Mouse (Mus musculus): Measurements from ENCODE around the gene Urod.

Urod gene

DNA sequence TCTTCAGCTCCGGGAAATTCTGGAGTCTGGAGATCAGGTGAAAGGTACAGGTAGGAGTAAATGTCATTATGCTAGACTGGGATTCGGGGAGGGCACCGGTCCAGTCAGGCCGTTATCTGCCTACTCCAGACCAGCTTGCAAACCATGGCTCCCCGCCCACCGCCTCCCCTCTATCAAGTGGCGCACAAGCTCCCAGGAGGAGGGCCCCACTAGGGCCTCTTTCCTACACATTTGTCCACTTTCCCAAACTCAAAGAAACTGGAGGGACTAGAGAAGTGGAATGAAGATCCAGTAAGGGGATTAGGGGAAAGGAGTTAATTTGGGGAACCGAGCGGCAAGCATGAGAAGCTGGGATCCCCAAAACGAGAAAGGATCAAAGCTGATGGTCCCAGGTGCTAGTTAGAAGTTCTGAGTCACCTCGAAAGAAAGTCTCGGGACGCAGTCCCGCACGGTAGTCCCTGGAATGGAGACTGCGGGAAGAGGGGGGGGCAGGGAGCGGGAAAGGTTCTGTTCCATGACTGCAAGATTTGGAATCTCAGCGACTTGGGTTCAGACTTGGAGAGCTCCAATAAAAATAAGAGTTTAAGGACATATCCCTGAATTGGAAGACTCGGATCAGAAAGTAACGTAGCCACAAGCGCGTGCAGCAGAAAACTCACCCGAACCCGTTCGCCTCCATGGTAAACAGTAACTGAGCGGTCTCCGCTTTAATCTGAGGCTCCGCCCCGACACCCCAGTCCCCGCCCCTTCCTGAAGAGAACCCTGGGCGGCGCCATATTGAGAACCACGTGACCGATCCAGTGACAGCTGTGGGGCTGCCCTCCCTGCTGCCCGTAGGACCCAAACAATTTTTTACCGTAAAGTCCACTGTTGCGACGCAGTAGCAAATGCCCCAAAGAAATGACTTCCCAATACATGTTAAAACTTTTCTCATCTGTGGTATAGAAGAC is at the start of gene Urod:
Urod (minus strand) TSS at position 742 of the 950 bp plus-strand sequence.
- peak; percentile 96 for DNase-seq

DNA sequence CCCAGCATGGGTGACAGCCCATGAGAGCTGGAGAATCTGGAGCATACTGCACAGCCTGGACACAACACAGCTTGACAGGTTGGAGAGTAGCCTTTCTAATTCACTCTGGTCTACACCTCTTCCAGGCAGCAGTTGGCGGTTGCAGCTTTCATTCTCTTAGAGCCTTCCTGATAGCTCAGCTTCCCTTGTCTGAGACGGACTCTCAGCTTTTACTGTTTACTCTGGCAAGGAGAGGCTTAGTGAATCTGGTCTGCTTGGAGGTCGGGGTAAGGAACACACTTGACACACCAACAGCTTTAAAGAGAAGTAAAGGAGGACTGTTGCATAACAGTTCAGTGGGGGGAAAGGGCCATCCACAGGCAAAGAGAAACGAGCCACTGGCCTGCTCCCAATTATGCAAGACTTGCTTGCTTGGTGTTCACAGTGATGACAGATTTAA is 47.1 kb upstream of the Urod start:
- DNase-seq = no peak

DNA sequence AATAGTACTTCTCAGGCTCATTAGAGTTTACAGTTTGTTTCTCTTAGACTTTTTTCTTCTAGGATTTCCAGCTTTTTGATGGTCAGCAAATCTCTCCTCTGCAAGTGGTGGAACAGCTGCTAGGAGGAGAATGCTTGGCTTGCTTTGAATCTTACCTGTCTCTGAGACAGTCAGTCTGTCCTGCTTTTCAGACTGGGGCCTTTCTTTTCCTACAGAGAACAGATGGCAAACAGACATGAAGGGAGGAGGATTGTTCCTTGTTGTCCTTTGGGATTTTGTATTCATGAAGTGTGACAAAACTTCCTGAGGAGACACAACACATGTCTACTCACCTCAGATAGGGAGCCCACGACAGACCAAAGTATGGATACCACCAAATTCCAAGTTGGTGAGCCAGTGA is 46.6 kb upstream of the Urod start:
- no peak for DNase-seq

DNA sequence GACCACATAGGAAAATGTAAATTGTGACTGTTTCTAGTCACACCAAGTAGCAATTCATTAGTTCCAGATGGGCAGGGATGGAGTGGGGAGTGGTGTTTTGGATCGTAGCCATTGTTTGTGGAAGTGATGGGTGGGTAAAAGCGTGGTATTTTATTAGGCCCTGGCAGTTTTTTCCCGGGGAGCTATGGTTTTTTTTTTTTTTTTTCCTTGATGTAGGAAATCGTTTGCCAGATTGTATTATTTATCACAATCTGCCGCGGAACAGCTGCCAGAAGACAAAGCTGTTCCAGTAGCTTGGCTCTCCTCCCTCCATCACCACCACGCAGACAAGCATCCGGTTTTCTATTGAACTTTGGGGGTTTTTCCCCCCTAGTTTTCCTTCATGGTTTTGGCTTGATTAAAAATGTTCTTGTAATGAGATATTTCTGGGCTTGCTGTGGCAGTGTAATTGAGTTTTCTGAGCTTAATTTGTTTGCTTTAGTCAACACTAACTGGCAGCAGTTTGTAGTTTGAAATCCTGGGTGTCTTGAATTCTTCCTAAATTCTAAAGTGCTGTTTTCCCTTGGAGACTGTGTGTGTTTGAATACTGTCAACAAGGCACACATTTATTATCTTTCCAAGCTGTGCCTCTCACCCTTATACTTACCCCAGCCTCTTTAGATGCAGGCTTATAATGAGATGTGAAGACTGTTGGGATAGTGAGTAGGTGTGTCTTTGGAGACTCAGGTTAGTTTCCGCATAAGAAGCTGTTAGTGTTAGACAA is 45.9 kb upstream of the Urod start:
- DNase-seq = no peak

DNA sequence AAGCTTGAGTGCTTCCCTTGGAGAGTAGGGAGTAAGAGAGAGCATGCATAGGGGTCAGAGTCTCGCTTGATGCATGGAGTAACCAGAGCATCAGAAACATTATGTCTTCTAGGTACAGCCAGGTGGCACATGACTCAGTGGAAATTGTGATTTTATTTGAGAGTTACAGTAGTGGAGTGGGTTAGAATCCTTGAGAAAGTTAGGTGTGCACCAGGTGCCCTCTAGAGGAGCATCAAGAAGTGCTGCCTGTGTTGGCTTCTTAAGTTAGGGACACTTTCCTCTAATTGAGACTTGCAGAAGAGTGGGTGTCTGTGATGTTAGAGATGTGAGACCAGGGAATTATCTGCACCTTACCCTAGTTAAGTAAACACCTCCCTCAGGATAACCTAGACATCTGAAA is 36.9 kb upstream of the Urod start:
- DNase-seq = no peak

DNA sequence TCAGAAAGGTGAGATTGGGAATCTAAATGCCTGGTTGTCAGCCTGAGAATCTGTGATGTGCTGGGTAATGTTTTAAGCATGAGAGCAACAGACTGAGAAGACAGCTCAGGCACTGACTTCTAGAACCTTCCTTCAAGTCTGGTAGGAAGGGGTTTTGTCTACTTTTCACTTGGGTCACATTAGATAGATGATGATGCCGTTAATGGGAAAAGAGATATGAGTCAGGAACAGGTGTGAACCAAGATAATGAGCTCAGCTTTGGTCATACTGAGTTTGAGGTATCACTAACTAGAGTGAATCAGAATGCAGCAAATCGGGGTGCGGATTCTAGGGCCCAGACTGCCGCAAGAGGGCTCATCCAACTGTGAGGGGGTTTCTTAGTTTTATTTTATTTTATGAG is 29.3 kb upstream of the Urod start:
- DNase-seq = no peak

DNA sequence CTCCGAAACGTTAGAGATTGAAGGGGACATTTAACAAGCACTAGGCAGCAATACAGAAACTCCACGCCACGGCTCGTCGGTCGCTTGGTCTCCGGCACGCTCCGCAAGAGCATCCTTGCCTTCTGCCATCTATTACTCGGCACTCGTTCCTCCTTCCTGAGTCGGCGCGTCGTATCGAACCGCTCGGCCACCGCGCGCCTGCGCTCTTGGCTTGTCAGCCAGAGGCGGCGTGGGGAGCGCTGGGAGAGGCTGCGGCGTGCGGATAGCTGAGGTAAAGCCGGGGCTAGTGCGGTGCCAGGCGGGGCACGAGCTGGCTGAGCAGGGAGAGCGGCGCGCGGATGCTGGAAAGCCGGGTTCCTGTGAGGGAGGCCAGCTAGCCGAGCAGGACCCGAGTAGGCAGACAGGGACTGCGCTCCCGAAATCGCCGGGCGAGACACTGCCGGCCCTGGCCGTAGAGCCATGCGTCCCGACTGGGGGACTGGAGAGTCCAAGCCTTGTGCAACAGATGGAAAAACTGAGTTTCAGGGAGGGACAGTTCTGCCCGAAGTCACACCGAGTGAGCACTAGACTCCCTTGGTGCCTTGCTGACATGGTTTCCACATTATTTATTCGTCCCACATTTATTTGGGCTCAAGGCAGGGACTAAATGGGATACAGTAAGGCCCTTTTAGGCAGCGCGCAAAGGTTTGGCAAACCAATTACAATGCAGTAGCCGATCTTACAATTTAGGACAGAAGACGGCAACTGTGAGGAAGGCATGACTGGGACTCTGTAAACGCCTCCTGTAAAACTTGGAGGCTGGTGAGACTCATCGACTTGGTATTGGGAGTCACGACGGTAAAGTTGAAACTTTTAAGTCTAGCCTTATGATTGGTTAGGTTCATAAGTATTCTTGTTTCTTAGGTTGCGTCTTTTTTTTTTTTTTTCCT is 25.3 kb upstream of the Urod start, which contains the start of gene Eif2b3:
Eif2b3 (plus strand) TSS at position 197 of the 929 bp plus-strand sequence.
- peak; percentile 89 to 91 for DNase-seq

DNA sequence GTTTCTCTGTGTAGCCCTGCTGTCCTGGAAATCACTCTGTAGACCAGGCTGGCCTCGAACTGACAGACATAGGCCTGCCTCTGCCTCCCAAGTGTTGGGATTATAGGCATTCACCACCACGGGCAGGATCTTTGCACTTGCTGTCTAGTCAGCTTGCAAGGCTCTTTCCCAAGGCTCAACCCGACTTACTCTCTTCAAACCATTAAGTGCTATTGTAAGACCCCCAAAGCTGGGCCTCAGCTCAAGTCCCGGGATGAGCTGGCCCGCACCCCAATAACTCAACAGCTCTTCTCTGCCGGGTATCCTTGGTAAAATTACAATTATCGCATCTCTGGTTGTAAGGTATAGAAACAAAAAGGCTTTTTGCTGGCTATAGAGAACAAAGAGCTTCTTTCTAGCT is 24.1 kb upstream of the Urod start:
- DNase-seq = no peak

DNA sequence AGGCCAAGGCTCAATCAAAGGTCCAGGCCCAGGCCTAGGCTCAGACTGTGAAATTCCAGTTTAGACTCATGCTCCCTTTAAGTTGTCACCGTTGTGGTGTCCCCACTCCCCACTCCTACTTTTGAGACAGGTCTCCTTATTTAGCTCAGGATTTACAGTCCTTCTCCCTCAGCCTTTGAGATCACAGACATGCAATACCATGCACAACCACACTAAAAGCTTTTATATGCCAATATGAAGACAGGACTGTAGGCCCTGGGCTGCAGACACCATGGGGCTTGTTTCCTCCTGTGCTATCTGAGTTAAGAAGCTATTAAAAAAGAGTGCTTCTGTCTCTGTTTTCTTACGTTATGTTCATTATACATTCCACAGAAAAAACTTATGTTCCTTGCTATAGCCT is 23.5 kb upstream of the Urod start:
- DNase-seq = no peak

DNA sequence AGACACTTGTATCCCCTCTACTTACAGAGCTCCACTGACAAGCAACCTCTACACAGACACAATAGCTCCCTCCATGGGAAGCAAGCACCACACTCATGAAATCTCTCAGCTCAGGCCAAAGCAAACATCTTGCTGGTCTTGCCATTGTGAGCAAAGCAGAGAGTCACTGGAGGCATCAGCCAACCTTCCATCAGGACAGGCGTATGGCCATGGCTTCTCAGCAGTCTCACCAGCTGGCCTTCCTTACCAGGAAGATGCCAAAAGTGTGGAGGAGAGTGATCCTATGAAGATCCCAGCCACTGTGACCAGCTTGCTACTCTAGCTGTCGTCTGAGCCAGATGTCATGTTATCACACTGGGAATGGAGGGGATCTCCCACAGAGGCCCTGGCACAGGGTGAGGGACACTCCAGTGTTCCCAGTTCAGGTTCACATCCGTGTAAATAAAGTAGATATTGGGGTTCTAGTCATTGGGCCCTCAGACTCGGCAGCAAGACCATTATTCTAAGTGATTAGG is 20.7 kb upstream of the Urod start:
- DNase-seq = no peak

DNA sequence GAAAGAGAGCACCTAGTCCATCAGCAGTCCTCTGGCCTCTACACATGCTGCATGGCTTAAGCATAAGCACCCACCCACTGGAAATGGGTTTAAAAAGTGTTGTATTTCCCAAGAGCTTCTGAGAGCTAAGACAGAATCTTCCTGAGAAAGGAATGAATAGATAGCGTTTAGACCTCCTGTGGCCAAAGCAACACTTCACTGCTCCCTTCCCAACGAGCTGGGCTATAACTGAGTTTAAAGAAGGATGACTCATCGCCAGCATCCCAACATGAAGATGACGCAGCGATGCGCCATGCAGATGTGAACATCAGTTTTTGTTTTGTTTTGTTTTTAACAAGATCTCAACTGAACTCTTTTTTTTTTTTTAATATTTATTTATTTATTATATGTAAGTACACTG is 19.4 kb upstream of the Urod start:
- DNase-seq = no peak

DNA sequence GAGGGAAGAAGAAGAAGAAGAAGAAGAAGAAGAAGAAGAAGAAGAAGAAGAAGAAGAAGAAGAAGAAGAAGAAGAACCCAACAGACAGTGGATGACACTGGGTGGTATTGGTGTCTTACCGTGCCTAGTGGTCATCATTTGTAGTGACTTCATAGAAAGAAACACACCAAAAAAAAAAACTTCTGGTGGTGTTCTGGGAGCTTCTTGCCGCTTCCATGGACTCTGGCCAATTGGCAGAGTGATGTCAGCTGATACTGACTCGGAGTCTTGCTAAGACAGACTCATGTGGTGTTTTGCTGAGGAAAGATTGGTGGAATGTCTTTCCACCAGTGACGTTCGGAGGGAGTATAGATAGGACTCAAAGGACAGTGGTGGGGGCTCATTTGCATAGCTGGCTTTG is 16.0 kb upstream of the Urod start:
- no peak for DNase-seq

DNA sequence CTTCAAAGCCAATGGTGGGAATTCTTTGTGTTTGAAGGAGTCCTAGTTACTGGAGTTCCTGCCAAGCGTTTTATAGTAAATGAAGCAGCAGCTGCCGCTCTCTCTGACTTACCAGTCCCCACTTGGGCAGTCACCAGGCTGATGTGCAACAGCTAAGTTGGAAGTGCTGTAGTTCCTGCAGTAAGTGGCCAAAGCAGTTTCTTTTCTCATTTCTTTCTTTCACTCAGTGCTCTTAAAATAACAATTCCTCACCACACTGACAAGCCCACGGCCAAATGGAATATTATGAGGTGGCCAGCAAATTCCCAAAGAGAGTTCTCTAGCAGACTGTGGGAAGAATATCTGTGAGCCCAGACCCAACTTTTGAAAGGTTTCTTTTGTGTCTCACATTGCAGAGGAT is 12.8 kb upstream of the Urod start:
- DNase-seq = no peak

DNA sequence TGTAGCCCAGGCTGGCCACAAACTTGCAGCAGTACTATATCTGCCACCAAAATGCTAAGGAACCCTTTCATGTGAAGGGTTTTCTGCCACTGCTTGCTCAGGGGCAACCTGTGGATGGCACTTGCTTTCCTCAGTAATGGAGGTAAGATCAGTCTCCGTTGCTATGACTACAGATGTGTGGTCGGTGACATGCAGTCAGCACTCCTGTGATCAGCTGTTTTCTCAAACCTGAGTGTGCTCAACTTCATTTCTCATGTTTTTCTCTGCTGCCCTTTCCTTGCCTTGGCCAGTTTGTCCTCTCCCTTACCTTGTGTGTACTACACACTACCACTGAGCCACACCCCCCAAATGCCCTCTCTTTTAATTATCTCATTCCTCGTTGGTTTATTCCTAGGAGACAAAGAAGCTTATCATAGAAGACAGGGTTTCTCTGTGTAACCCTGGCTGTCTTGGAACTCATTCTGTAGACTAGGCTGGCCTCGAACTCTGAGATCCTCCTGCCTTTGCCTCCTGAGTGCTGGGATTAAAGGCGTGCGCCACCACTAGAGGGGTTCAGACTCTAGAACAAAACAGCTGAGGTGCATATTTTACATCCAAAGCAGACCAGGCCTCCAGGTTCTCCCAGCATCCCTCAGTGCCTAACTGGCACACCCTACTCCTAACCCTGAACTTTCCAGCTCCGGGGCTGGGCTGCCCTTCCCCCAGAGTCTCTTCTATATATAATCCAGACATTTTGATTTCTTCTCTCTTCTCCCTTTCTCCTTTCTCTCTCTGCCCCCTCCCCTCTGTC is 11.6 kb upstream of the Urod start:
- DNase-seq = no peak

DNA sequence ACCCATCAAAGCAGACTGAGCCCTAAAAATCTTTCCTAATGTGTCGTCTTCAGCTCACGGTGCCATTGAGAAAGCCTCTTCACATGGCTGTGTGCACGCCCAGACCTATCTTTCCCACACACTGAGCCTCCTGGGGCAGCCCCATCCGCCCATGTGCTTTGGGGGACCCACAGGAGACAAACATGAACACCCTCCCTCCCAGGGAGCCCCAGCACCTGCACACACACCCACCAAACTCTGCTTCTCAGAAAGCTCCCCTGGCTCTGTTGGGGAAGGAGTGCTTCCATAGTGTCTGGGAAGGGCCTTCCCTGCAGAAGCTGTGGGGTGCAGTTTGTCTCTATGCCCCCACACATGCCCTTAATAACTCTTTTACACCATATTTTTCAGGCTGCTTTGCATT is 10.4 kb upstream of the Urod start:
- no peak for DNase-seq

DNA sequence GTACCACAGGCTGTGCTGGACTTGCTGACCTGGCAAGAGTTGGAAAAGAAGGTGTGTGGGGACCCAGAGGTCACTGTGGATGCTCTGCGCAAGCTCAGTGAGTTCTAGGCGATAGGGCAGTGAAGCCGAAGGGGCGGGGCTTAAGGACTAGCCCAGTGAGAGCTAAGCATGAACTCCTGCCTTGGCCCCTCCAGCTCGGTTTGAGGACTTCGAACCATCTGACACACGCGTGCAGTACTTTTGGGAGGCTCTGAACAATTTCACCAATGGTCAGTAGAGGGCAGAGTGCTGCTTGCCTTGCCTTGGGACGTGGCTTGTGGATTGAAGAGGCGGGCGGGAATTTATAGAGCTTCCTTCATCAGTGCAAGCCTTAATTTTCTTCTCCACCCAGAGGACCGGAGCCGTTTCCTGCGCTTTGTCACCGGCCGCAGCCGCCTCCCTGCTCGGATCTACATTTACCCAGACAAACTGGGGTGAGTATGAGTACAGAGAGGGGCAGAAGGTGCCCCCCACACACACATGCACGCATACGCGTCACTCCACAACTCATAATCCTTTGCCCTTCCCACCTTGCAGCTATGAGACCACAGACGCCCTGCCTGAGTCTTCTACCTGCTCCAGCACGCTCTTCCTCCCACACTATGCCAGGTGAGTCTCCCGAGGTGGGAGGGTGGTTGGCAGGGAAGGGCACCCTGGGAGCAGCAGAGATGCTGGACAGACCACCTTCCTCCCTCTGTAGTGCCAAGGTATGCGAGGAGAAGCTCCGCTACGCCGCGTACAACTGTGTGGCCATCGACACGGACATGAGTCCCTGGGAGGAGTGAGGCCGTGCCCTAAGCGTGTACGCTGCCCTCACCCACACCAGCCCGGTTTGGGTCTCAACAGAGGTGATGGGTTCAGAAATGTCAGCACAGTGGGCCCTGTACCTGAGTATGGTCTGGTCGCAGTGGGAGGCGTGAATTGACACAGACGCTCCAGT is 8.6 kb upstream of the Urod start:
- DNase-seq = peak; percentile 19 to 26

DNA sequence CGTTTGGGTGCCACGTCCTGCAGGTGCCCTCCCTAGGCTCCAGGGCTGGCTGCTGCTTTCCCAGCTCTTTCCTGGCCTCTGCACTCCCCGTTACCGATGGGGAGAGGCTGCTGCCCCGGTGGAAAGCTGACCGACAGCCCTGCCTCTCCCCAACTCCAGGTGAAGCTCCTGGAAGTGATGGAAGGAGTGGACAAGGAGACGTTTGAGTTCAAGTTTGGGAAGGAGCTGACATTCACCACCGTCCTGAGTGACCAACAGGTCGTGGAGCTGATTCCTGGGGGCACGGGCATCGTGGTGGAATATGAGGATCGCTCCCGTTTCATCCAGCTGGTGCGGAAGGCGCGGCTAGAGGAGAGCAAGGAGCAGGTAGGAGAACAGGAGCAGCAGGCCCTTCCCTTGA is 7.7 kb upstream of the Urod start:
- no peak for DNase-seq

DNA sequence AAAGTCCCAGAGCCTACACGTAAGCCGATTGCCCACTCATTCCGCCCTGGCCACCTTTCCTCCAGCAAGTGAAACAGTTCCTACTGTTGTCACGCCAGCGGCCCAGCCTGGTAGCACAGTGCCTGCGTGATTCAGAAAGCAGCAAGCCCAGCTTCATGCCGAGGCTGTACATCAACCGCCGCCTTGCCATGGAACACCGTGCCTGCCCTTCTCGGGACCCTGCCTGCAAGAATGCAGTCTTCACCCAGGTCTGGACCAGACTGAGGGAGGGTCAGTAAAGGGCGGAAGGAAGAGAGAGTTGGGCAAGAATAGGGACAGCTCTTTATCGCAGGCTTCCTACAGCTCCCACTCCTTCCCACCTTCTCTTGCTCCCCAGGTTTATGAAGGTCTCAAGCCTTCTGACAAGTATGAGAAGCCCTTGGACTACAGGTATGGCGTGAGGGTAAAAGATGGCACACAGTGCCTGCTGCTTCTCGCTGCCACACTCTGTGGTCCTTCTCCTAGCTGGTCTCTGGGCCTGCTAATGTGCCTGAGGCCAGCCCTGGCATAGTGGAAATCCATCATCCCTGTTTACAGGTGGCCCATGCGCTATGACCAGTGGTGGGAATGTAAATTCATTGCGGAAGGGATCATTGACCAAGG is 5.4 kb upstream of the Urod start:
- no peak for DNase-seq

DNA sequence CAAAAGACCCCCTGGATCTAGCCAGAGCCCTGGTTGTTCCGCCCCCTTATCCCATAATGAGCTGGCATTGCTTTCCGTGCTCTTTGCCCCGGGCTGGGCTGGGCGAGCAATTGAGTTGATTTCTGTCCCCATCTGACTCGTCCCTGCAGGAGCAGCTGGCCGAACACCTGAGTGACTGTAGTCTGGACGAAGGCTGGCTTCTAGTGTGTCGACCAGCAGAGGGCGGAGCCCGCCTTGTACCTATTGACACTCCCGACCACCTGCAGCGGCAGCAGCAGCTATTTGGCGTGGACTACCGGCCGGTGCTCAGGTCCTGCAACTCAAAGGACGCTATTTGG is 1.6 kb upstream of the Urod start:
- peak; percentile 45 to 52 for DNase-seq

Measured in thymus, postnatal 36 days (tissue).